Mouse (Mus musculus) neural tube, embryonic 12.5 days (tissue): ENCODE measurements around the gene Frmd4a. TPM values are rescaled to one million over a fixed set of nuclear protein-coding genes. Genes with fewer than 3 reads are reported as not detected.
A peak's percentile ranks its signal among the peaks of the same experiment; 100 is the strongest.

ENCODE experiments used
- ATAC-seq: fragments of 200-750 bp; cut with Nextera tagmentation; 2 replicates; pipeline ENCODE4 v1.8.0; 2017; ENCODE audit warnings: low read depth, mild to moderate bottlenecking, moderate TSS enrichment, moderate library complexity; ENCODE audit not compliant: low FRiP score
- H3K27ac ChIP-seq: fragments of 300-500 bp; sonication (generic); 2 replicates; pipeline ENCODE4 v1.5.1; 2016
- H3K27me3 ChIP-seq: fragments of 300-500 bp; sonication (generic); replicated peaks from 2 replicates; pipeline ENCODE4 v1.6.1; 2016; ENCODE audit warnings: mild to moderate bottlenecking
- H3K36me3 ChIP-seq: fragments of 300-500 bp; sonication (generic); 2 replicates; pipeline ENCODE4 v1.6.1; 2016; ENCODE audit warnings: mild to moderate bottlenecking
- H3K4me1 ChIP-seq: fragments of 300-500 bp; sonication (generic); 2 replicates; pipeline ENCODE4 v1.6.1; 2016
- H3K4me2 ChIP-seq: fragments of 300-500 bp; sonication (generic); replicated peaks from 2 replicates; pipeline ENCODE4 v1.6.1; 2016; ENCODE audit warnings: mild to moderate bottlenecking
- H3K4me3 ChIP-seq: fragments of 300-500 bp; sonication (generic); 2 replicates; pipeline ENCODE4 v1.5.1; 2016
- H3K9ac ChIP-seq: fragments of 300-500 bp; sonication (generic); 2 replicates; pipeline ENCODE4 v1.6.1; 2016; ENCODE audit warnings: mild to moderate bottlenecking
- H3K9me3 ChIP-seq: fragments of 300-500 bp; sonication (generic); 2 replicates; pipeline ENCODE4 v1.6.1; 2016; ENCODE audit warnings: mild to moderate bottlenecking
- WGBS: fragments of 180-500 bp; shearing (Covaris S2); methylation state at CpG from one replicate; pipeline ENCODE4 v1.1.7; 2016; 5-methylcytosine and 5-hydroxymethylcytosine counted together
- polyA plus RNA-seq: library from polyadenylated mRNA; unstranded; fragments of >200 nt; fragmentation: Nextera tagmentation; extraction: Ambion mirVana; gene quantifications from 2 replicates; pipeline ENCODE4 v1.2.1, GENCODE M21; 2016

Frmd4a gene
- polyA plus RNA-seq, 1 experiment from 2014 or later = 56.7 TPM

DNA sequence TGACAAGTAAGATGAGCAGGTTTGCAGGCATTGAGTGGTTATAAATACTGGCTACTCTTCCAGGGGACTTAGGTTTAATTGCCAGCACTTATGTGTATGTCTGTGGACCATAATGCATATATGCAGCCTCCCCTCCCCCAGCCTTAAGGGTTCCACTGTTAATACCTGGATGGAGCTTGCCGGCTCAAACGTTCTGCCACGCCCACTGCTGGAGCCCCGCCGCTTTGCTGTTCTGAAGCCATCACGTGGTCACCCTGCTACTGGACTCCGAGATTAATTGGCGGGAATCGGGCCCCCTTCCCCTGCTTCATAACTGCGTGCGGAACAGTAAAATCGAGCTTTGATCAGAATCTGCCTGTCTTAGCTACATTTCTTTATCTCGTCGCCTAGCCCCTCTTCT is 495.1 kb downstream of the Frmd4a start:
- Histone ChIP-seq H3K27me3 (no peaks in the 10 kb centered on the region), H3K4me3 (no peak overlapping the region), H3K9ac (no peak overlapping the region), H3K4me2 (no peak overlapping the region), H3K27ac (no peak overlapping the region), H3K4me1 (peaks cover 13% of the 10 kb centered on the region), H3K9me3 (no peaks in the 10 kb centered on the region), H3K36me3 (peaks cover 18% of the 10 kb centered on the region)
- 62% methylated on average over 14 of the region's 14 CpGs for WGBS
- no peak for ATAC-seq

DNA sequence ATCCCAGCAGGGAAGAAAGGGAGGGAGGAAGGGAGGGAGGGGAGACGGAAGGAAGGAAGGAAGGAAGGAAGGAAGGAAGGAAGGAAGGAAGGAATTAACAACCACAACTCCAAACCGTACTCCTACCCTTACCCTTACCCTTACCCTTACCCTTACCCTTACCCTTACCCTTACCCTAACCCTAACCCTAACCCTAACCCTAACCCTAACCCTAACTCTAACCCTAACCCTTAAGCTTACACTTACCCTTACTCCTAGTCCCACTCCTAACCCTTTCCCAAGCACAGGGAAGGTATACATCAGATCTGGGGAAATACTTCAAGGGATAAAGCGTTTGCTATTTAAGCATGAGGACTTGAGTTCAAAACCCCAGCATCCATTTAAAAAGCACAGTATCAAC is 498.4 kb downstream of the Frmd4a start:
- ATAC-seq = no peak
- H3K27me3 ChIP-seq = no peaks in the 10 kb centered on the region
- peaks cover 15% of the 10 kb centered on the region; the same call in 1 of the 2 replicates for H3K36me3 ChIP-seq
- WGBS = 91% methylated on average over 2 of the region's 3 CpGs
- H3K9ac ChIP-seq = no peak overlapping the region
- H3K27ac ChIP-seq = no peak overlapping the region
- no peak overlapping the region for H3K4me3 ChIP-seq
- peaks cover 6% of the 10 kb centered on the region for H3K4me1 ChIP-seq
- no peaks in the 10 kb centered on the region for H3K9me3 ChIP-seq
- no peak overlapping the region for H3K4me2 ChIP-seq

DNA sequence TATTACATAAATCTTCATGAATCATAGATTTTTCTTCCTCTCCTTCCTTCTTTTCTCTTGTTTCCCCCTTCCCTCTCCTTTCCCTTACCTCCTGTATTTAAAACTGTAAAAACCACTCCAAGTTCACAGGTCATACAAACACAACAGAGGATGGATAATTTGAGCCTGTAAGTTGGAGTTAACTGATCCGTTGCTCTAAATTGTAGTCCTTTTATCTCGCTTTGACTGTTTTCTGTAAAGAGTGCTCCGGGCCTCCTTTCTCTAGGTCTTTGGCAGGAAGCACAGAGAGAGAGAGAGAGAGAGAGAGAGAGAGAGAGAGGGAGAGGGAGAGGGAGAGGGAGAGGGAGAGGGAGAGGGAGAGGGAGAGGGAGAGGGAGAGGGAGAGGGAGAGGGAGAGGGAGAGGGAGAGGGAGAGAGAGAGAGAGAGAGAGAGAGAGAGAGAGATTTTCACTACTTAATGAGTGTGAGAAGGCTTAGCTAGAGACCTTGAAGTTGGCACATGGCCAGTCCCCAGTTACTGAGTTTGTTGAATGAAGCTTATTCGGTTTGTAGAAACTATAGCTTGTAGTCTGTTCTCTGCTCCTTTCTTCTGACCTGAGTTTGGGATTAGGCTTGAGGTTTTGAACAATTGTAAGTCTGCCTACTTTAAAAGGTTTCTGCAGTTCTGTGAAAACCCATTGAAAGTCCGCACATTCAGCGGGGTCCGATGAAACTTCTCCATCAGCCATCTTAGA is 499.5 kb downstream of the Frmd4a start:
- H3K9me3 ChIP-seq = no peaks in the 10 kb centered on the region
- H3K27ac ChIP-seq = no peak overlapping the region; the same call in 1 of the 2 replicates
- H3K4me1 ChIP-seq = peaks cover 6% of the 10 kb centered on the region
- H3K4me2 ChIP-seq = no peak overlapping the region
- peaks cover 18% of the 10 kb centered on the region; the same call in 1 of the 2 replicates for H3K36me3 ChIP-seq
- no peak overlapping the region for H3K9ac ChIP-seq
- H3K27me3 ChIP-seq = no peaks in the 10 kb centered on the region
- no peak for ATAC-seq
- H3K4me3 ChIP-seq = no peak overlapping the region
- 63% methylated on average over 7 of the region's 7 CpGs for WGBS

DNA sequence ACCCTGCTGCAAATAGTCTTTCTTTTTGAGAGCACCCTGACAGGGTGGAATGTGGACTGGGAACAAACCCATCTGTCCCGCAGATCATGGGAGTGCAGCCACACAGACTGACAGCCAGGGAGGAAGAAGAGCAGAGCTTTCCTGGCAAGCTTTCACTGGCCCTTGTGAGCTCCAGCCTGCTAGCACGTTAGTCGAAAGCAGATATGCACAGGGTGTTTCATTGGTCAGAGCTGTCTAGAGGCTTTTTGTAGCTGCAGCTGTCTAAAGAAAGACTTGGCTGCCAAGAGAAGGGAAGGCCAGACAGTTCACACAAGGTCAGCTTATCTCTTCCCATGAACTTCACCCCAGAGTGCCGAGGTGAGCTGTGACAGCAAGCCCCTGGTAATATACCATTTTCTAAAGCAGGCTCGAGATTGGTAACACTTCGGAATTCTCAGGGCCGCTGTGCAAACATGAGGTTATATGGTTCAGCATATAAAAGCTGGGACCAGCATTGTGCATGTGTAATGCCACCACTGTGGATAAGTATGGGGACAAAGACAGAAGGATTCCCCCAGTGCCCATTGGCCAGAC is 500.1 kb downstream of the Frmd4a start:
- H3K4me3 ChIP-seq = no peak overlapping the region
- 59% methylated on average over 7 of the region's 7 CpGs for WGBS
- H3K36me3 ChIP-seq = peaks cover 18% of the 10 kb centered on the region; the same call in 1 of the 2 replicates
- H3K9ac ChIP-seq = no peak overlapping the region
- ATAC-seq = 0 out of 2 replicates have a peak, but pooled peaks have one; percentile 37
- H3K4me2 ChIP-seq = no peak overlapping the region
- no peaks in the 10 kb centered on the region for H3K9me3 ChIP-seq
- H3K4me1 ChIP-seq = peaks cover 5% of the 10 kb centered on the region
- H3K27ac ChIP-seq = peak overlapping the region; percentile 7; the same call in 1 of the 2 replicates
- H3K27me3 ChIP-seq = no peaks in the 10 kb centered on the region

DNA sequence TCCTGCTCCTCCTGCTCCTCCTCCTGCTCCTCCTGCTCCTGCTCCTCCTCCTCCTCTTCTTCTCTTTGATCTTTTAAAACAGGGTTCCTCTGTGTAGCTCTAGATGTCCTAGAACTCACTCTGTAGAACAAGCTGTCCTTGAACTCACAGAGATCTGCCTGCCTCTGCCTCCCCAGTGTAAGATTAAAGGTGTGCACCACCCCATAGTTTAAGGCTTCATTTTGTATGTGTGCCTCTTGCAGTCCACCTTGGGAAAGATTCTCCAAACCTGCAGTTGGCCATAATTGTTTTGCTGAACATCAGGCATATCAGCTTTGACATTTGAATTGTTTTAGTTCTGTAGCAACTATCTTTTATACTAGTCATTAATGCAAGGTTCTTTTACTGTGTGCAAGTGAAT is 501.0 kb downstream of the Frmd4a start:
- H3K9ac ChIP-seq = no peak overlapping the region
- ATAC-seq = no peak
- H3K4me3 ChIP-seq = no peak overlapping the region
- no peak overlapping the region for H3K27ac ChIP-seq
- no peaks in the 10 kb centered on the region for H3K9me3 ChIP-seq
- H3K27me3 ChIP-seq = no peaks in the 10 kb centered on the region
- H3K4me1 ChIP-seq = peaks cover 7% of the 10 kb centered on the region
- no peak overlapping the region for H3K4me2 ChIP-seq
- H3K36me3 ChIP-seq = peaks cover 18% of the 10 kb centered on the region; the same call in 1 of the 2 replicates

DNA sequence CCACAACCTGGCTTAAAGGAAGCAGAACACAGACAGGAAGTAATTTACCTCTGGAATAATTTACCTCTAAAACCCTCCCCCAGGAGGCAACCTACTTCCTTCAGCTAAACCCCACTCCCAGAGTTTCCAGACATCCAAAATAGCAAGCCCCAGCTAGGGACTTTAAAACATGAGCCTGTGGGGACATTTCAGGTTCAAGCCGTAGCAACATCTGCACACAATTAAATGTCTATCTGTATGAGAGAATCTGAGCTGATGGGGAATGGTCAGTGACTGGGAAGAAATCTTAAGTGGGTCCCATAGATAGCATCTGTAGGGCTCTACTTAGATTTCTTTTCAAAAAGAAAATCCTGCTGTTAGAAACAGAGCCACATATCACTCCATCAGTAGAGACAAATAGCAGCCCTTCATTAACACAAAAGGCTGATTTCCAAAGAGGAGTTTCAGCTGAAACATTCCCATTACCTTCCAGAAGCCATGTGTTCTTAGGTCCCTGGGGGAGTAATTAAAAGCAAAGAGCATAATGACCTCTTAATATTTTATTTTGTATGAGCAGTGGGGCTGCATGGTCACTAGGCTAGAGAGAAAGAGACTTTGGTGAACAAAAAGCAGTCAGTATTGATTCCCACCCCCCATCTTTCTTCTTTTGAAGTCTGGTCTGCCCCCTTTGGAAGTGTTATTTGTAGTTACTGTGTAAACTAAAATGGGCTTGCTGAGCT is 505.4 kb downstream of the Frmd4a start:
- no peaks in the 10 kb centered on the region for H3K27me3 ChIP-seq
- H3K4me3 ChIP-seq = no peak overlapping the region
- no peaks in the 10 kb centered on the region for H3K9me3 ChIP-seq
- no peak for ATAC-seq
- peaks cover 3% of the 10 kb centered on the region; the same call in 1 of the 2 replicates for H3K4me1 ChIP-seq
- H3K9ac ChIP-seq = no peak overlapping the region
- no peak overlapping the region for H3K4me2 ChIP-seq
- WGBS = 30% methylated on average over 1 of the region's 1 CpGs
- no peak overlapping the region for H3K27ac ChIP-seq
- H3K36me3 ChIP-seq = peaks cover 9% of the 10 kb centered on the region; the same call in 1 of the 2 replicates

DNA sequence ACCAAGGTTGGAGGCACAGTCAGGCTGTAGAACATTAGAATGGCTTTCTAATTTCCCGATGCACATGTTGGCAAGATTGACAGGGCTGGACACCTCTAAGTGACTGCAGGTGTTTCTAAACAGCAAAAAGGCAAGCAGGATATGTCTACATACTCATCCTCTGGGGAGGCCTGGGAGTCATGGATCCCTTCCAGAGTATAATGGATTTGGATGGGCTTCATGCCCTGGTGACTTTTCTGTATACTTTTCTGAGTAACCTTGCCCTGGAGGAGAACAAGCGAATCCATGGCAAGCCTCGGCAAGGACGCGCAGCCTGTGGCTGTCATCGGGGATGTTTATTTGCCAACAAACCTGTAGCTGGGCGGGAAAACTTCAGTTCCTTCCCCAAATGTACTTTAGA is 509.6 kb downstream of the Frmd4a start:
- Histone ChIP-seq H3K9ac (no peak overlapping the region), H3K9me3 (no peaks in the 10 kb centered on the region), H3K4me1 (peaks cover 16% of the 10 kb centered on the region), H3K4me3 (no peak overlapping the region), H3K27ac (no peak overlapping the region), H3K4me2 (no peak overlapping the region), H3K36me3 (peaks cover 27% of the 10 kb centered on the region), H3K27me3 (no peaks in the 10 kb centered on the region)
- no peak for ATAC-seq
- WGBS = 93% methylated on average over 7 of the region's 7 CpGs

DNA sequence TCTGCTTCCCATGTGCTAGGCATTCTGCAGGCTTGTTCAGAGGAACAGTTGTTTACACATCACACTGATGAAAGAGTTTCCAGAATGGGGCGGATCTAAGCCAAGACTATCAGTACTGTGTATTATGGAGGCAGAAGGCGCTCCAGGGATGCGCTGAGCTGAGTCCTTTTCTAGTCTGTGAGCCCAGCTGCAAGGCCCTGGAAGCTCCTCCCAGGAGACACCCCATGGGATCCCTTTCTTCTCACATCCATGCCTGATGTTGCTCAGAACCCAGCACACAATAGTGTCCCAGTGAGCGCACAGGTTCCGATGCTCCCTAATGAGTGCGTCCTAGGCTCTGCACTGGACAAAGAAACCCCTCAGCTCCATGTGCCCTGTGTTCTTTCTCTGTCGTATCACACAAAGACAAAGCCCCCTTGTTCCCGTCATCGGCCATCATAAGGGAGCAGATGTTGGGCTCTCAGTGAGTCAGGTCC is 511.8 kb downstream of the Frmd4a start:
- no peak overlapping the region for H3K4me2 ChIP-seq
- no peak overlapping the region for H3K4me3 ChIP-seq
- peaks cover 38% of the 10 kb centered on the region for H3K36me3 ChIP-seq
- WGBS = 46% methylated on average over 9 of the region's 9 CpGs
- H3K27me3 ChIP-seq = no peaks in the 10 kb centered on the region
- H3K4me1 ChIP-seq = peaks cover 12% of the 10 kb centered on the region
- H3K27ac ChIP-seq = peak overlapping the region; percentile 32; the same call in 1 of the 2 replicates
- no peak overlapping the region for H3K9ac ChIP-seq
- H3K9me3 ChIP-seq = no peaks in the 10 kb centered on the region
- peak; percentile 63 for ATAC-seq

DNA sequence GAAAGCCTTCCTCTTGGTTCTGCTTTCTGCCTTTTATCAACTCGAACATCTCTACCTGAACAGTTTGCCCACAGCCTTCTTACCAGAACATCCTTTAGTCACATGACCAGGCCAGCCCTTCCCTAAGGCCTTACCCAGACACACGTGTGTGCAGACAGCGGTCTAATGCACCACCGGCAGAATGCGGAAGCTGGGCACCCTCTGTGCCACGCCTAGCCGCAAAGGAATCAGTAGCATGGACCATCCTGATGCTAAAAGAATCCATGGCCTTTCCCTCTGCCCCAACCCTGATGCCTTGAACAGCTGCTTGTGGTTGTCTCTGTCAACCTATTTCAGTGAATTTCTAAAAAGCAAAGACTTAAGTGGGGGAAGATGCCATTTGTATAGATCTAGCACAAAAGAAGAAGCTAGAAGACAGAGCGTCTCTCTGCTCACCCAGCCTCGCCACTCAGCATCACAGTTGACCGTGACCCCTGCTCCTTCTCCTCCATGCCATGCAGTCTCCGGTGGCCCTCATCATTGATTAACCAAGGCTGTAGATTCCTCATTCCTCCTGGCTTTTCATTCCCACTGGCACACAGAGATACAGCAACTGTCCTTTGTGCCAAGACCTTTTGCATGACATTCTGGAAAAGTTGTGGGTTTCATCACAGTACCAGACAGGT is 514.1 kb downstream of the Frmd4a start:
- no peak overlapping the region for H3K4me2 ChIP-seq
- no peak overlapping the region for H3K4me3 ChIP-seq
- peaks cover 57% of the 10 kb centered on the region for H3K36me3 ChIP-seq
- 94% methylated on average over 11 of the region's 11 CpGs for WGBS
- H3K27ac ChIP-seq = no peak overlapping the region
- H3K9me3 ChIP-seq = no peaks in the 10 kb centered on the region
- no peak overlapping the region for H3K9ac ChIP-seq
- no peak for ATAC-seq
- H3K4me1 ChIP-seq = peaks cover 12% of the 10 kb centered on the region
- no peaks in the 10 kb centered on the region for H3K27me3 ChIP-seq

DNA sequence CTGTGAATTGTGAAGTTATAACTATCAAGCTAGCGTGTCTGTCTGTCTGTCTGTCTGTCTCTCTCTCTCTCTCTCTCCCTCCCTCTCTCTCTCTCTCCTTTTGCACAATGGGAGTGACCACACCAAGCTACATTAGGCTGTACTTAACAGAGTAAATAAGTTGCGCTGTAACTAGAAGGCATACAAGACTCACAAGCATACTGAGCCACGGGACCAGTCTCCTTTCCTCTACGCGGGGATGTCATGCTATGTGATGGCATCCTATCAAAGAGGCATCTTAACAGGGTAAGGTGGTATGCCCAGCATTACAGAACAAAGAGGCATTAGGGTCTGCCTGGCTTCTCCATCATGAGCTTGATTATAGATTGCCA is 514.7 kb downstream of the Frmd4a start:
- H3K9ac ChIP-seq = no peak overlapping the region
- H3K27me3 ChIP-seq = no peaks in the 10 kb centered on the region
- H3K4me2 ChIP-seq = no peak overlapping the region
- WGBS = 90% methylated on average over 5 of the region's 5 CpGs
- H3K27ac ChIP-seq = no peak overlapping the region
- ATAC-seq = no peak
- no peaks in the 10 kb centered on the region for H3K9me3 ChIP-seq
- peaks cover 12% of the 10 kb centered on the region for H3K4me1 ChIP-seq
- peaks cover 63% of the 10 kb centered on the region for H3K36me3 ChIP-seq
- no peak overlapping the region for H3K4me3 ChIP-seq

DNA sequence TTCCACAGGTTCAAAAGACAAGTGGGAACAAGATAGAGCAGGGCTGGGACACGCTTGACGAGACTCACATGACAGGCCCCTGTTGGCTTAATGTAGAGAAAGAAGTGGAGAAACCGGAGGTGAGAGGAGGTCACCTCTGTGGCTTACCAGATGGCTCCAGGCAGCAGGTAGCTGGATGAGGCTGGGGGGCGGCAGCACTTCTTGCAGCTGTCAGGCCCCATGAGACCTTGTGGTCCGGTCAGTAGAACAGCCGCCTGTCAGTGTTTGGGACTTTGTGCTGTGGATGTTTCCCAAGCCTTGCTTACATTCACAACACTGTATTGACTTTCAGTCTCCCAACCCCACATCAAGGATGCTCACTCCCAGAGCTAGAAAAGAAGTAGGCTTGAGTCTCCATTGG is 515.4 kb downstream of the Frmd4a start:
- Histone ChIP-seq H3K27me3 (no peaks in the 10 kb centered on the region), H3K27ac (no peak overlapping the region), H3K9ac (no peak overlapping the region), H3K4me3 (no peak overlapping the region), H3K9me3 (no peaks in the 10 kb centered on the region), H3K4me2 (no peak overlapping the region), H3K36me3 (peaks cover 68% of the 10 kb centered on the region), H3K4me1 (peaks cover 12% of the 10 kb centered on the region)
- WGBS = 92% methylated on average over 6 of the region's 6 CpGs
- ATAC-seq = no peak
